Mouse (Mus musculus) megakaryocyte, embryonic 14.5 days (primary cell): ENCODE measurements around the gene Ccdc33.

Source experiments
- FLI1 ChIP-seq: IDR thresholded peaks from 2 replicates; pipeline ENCODE4 v1.6.1; 2012; ENCODE audit warnings: low read length, inconsistent platforms, mixed read lengths
- GATA1 ChIP-seq: IDR thresholded peaks from 3 replicates; pipeline ENCODE4 v1.6.1; 2012; ENCODE audit warnings: mixed read lengths, low read length, inconsistent platforms, borderline replicate concordance

GRCm38 (mm10) chr9:58067546-58067945, 51.1 kb downstream of the Ccdc33 start:
- no peak for TF ChIP-seq GATA1
- TF ChIP-seq FLI1, result no peak
